Mouse (Mus musculus) lung, postnatal 0 days (tissue): ENCODE data around the gene Gatad2a.

ENCODE experiments used
- CTCF ChIP-seq: IDR thresholded peaks from 2 replicates; pipeline ENCODE4 v1.5.1; 2016; ENCODE audit warnings: antibody characterized with exemption, mild to moderate bottlenecking
- EP300 ChIP-seq: IDR thresholded peaks from 2 replicates; pipeline ENCODE4 v1.6.1; 2016; ENCODE audit warnings: antibody characterized with exemption, mild to moderate bottlenecking, control low read depth

DNA sequence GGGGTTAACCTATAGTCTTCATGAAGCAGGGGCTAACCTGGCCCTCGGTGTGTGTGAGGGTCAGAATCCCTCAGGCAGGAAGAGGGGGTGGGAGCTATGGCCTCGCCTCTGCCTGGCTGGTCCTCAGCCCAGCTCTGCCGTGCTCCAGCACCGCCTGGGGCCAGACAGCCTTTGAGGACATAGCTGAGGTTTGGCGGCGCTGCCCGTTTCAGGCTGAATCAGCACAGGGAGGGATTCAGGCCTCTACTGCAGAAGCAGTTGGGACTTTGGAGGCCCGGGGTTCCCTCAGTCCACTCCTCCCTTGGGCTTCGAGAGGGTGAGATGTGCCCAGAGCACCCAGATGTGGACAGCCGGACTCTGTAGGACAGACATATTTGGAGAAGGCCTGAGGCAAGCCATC is 120.1 kb downstream of the Gatad2a start:
- TF ChIP-seq CTCF = no peak
- no peak for TF ChIP-seq EP300
